Mouse (Mus musculus) forebrain, embryonic 14.5 days (tissue): ENCODE measurements at regions not wholly inside any gene's neighbourhood (a gene's known extent, or its start where the extent isn't known, plus 50 kb on each side); places are given as distances from the start of the nearest gene placed in this dataset.
A peak's percentile ranks its signal among the peaks of the same experiment; 100 is the strongest.

Experiments
- ATAC-seq: fragments of 200-750 bp; cut with Nextera tagmentation; 2 replicates; pipeline ENCODE4 v1.8.0; 2017; ENCODE audit warnings: mild to moderate bottlenecking, moderate library complexity
- DNase-seq: peaks from one replicate; pipeline ENCODE4 v3.0.0-alpha.2; 2015; ENCODE audit warnings: low spot score
- H3K27ac ChIP-seq: fragments of 300-500 bp; sonication (generic); 2 replicates; pipeline ENCODE4 v1.5.1; 2014; ENCODE audit warnings: low read depth, mild to moderate bottlenecking, control low read depth, low read length, moderate library complexity
- H3K27me3 ChIP-seq: fragments of 300-500 bp; sonication (generic); replicated peaks from 2 replicates; pipeline ENCODE4 v1.6.1; 2014; ENCODE audit warnings: low read length, control low read depth, mixed read lengths; ENCODE audit not compliant: control insufficient read depth, insufficient read depth
- H3K36me3 ChIP-seq: fragments of 300-500 bp; sonication (generic); 2 replicates; pipeline ENCODE4 v1.6.1; 2014; ENCODE audit warnings: low read length, control low read depth; ENCODE audit not compliant: control insufficient read depth, insufficient read depth
- H3K4me1 ChIP-seq: fragments of 300-500 bp; sonication (generic); 2 replicates; pipeline ENCODE4 v1.6.1; 2014; ENCODE audit warnings: antibody characterized with exemption, low read length, control low read depth; ENCODE audit not compliant: control insufficient read depth, insufficient read depth
- H3K4me2 ChIP-seq: fragments of 300-500 bp; sonication (generic); 2 replicates; pipeline ENCODE4 v1.6.1; 2014; ENCODE audit warnings: mild to moderate bottlenecking, control low read depth, low read length
- H3K4me3 ChIP-seq: fragments of 300-500 bp; sonication (generic); 2 replicates; pipeline ENCODE4 v1.5.1; 2014; ENCODE audit warnings: low read depth, low read length, control low read depth
- H3K9ac ChIP-seq: fragments of 300-500 bp; sonication (generic); 2 replicates; pipeline ENCODE4 v1.6.1; 2014; ENCODE audit warnings: mild to moderate bottlenecking, low read length, control low read depth, moderate library complexity
- H3K9me3 ChIP-seq: fragments of 300-500 bp; sonication (generic); replicated peaks from 2 replicates; pipeline ENCODE4 v1.6.1; 2016; ENCODE audit warnings: low read length, control low read depth, mixed read lengths; ENCODE audit not compliant: control insufficient read depth
- WGBS: fragments of 180-500 bp; shearing (Covaris S2); extraction: QIAGEN DNeasy Blood & Tissue Kit; methylation state at CpG from one replicate; pipeline ENCODE4 v1.1.7; 2014; 5-methylcytosine and 5-hydroxymethylcytosine counted together

GRCm38 (mm10) chr3:83689068-83689976 lies 76.8 kb upstream of the Sfrp2 start:
- no peaks in the 10 kb centered on the region for H3K36me3 ChIP-seq
- no peak overlapping the region for H3K27ac ChIP-seq
- no peak for ATAC-seq
- H3K4me3 ChIP-seq: no peak overlapping the region
- no peaks in the 10 kb centered on the region for H3K4me1 ChIP-seq
- H3K9me3 ChIP-seq: no peaks in the 10 kb centered on the region
- no peaks in the 10 kb centered on the region for H3K27me3 ChIP-seq
- 80% methylated on average over 12 of the region's 12 CpGs for WGBS
- H3K4me2 ChIP-seq: no peak overlapping the region
- DNase-seq: no peak
- H3K9ac ChIP-seq: no peak overlapping the region

DNA sequence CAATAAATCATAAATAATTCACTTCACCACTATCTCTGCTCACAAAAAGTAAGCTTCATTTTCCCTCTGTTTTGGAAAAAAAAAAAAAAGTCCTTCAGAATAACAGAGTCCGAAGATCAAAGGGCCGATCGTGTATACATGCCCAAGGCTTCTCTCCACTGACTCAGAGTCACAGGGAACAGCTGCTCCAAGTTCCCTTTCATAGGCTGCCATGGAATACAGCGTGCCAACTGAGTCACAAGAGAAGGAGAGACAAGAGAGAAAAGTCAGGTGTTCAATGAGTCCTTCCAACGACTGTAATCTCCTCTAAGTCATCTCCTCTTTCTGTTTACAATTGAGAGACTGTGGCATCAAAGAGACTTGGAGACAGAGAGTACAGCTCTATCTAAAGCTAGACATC lies 71.6 kb upstream of the Sfrp2 start:
- no peaks in the 10 kb centered on the region for H3K9me3 ChIP-seq
- no peak overlapping the region for H3K27ac ChIP-seq
- H3K27me3 ChIP-seq: no peaks in the 10 kb centered on the region
- DNase-seq (no peak), ATAC-seq (no peak)
- H3K4me3 ChIP-seq: no peak overlapping the region
- no peaks in the 10 kb centered on the region for H3K36me3 ChIP-seq
- H3K9ac ChIP-seq: no peak overlapping the region
- no peak overlapping the region for H3K4me2 ChIP-seq
- WGBS: 88% methylated on average over 5 of the region's 5 CpGs
- no peaks in the 10 kb centered on the region for H3K4me1 ChIP-seq

DNA sequence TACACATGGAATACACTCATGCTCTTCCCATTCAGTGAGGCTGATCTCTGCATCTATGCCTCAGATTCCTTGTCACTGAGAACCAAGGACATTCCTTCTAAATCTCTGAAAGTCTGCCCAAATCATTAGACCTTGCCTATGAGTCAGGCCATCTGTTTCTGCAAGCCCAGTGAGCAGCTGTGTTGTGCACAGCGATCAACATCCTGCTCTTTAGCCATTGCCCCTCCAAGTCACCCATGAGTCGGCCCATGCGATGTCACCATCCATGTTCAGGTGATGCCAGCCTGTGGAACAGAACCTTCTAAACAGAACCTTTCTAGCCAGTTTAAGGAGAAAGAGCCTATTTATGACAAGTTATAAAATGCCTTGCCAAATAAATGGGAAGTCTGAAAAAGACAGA lies 66.4 kb upstream of the Sfrp2 start:
- H3K4me1 ChIP-seq: no peaks in the 10 kb centered on the region
- WGBS: 93% methylated on average over 3 of the region's 3 CpGs
- ATAC-seq (no peak), DNase-seq (no peak)
- H3K36me3 ChIP-seq: no peaks in the 10 kb centered on the region
- H3K4me2 ChIP-seq: no peak overlapping the region
- H3K27ac ChIP-seq: no peak overlapping the region
- no peak overlapping the region for H3K9ac ChIP-seq
- H3K4me3 ChIP-seq: no peak overlapping the region
- no peaks in the 10 kb centered on the region for H3K27me3 ChIP-seq
- no peaks in the 10 kb centered on the region for H3K9me3 ChIP-seq

DNA sequence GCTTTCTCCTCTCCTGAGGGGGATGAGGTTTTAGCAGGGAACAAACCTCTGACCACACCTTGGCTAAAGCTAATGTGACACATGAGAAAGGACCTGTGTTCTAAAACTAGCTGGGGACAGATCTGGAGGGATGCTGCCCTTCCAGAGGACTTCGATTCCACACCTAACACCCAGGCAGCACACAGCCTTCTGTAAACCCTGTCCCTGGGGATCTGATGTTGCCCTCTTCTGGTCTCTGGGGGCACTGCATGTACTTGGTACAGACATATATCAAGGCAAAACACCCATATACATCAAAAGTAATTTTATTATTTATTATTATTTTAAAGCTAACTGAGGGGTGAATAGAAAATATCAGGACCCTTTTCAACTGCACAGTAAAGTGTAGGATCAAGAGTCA lies 65.0 kb upstream of the Sfrp2 start:
- H3K4me2 ChIP-seq: no peak overlapping the region
- no peak overlapping the region for H3K4me3 ChIP-seq
- H3K4me1 ChIP-seq: no peaks in the 10 kb centered on the region
- no peak overlapping the region for H3K9ac ChIP-seq
- no peaks in the 10 kb centered on the region for H3K36me3 ChIP-seq
- no peaks in the 10 kb centered on the region for H3K9me3 ChIP-seq
- no peaks in the 10 kb centered on the region for H3K27me3 ChIP-seq
- DNase-seq (peak; percentile 59), ATAC-seq (peak; percentile 77)
- H3K27ac ChIP-seq: no peak overlapping the region
- WGBS: 46% methylated on average over 1 of the region's 1 CpGs

DNA sequence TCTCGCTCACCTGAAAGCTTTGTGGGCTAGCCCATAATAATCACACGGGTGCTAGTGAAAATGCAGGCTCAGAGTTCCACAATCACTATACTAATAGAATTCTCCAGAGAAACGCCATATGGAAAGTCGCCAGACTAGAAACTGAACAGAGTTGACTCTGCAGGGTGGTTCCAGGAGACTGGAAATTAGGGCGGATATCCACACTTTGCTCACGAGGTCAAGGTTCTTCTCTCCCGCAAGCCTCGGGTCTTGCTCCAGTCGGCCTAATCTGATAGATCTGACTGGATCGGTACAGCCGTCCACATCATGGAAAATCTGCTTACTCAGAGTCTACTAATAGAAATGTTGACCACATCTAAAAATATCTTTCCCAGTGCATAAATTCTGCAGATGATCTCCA lies 61.6 kb upstream of the Sfrp2 start:
- Histone ChIP-seq H3K27ac (no peak overlapping the region), H3K27me3 (no peaks in the 10 kb centered on the region), H3K36me3 (no peaks in the 10 kb centered on the region), H3K4me1 (no peaks in the 10 kb centered on the region), H3K4me3 (no peak overlapping the region), H3K4me2 (no peak overlapping the region), H3K9me3 (no peaks in the 10 kb centered on the region), H3K9ac (no peak overlapping the region)
- WGBS: 93% methylated on average over 11 of the region's 11 CpGs
- no peak for ATAC-seq
- DNase-seq: no peak

DNA sequence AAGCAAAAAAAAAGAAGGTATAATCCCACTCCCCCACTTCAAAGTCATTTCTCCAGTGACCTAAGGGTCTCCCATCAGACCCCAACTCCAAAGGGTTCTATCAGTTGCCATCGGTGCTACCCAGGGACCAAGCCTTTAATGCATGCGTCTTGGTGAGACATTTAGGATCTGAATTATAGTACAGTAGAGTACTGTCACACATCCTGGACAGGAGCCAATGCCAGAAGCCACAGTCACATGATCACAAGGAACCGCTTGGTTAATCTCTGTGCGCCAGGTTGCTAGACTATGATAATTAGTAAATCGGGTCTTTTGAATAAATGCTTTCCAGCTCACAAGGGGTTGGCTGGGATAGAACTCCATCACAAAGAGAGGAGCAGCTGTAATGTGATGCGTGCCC lies 60.9 kb upstream of the Sfrp2 start:
- Histone ChIP-seq H3K36me3 (no peaks in the 10 kb centered on the region), H3K9me3 (no peaks in the 10 kb centered on the region), H3K4me1 (no peaks in the 10 kb centered on the region), H3K27me3 (no peaks in the 10 kb centered on the region), H3K9ac (no peak overlapping the region), H3K4me2 (no peak overlapping the region), H3K4me3 (no peak overlapping the region), H3K27ac (no peak overlapping the region)
- DNase-seq (peak; percentile 10), ATAC-seq (no peak)
- WGBS: 88% methylated on average over 6 of the region's 6 CpGs

GRCm38 (mm10) chr3:83706531-83707243 lies 59.4 kb upstream of the Sfrp2 start:
- 80% methylated on average over 13 of the region's 13 CpGs for WGBS
- Histone ChIP-seq H3K27me3 (no peaks in the 10 kb centered on the region), H3K4me1 (no peaks in the 10 kb centered on the region), H3K27ac (no peak overlapping the region), H3K36me3 (no peaks in the 10 kb centered on the region), H3K4me2 (no peak overlapping the region), H3K9ac (no peak overlapping the region), H3K4me3 (no peak overlapping the region), H3K9me3 (no peaks in the 10 kb centered on the region)
- ATAC-seq (no peak), DNase-seq (no peak)

DNA sequence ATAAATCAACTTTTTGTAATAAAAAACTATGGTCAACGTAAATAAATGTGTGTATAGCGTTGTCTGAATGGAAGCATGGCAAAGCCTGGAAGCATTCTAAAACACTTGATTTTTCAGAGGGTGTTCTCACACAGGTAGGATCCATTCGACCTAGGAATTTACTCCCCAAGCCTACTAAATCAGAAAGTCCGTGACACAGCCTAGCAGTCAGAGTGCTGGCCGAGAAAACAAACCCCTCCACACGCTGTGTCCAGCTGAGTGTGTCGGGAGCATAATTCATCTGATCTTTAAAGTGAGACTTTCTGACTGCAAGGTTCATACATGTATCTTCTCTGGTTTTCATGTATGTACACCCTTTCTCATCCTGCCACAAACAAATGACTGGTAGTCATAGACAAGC lies 58.8 kb upstream of the Sfrp2 start:
- no peak for DNase-seq
- WGBS: 86% methylated on average over 7 of the region's 7 CpGs
- H3K4me1 ChIP-seq: no peaks in the 10 kb centered on the region
- H3K36me3 ChIP-seq: no peaks in the 10 kb centered on the region
- no peaks in the 10 kb centered on the region for H3K9me3 ChIP-seq
- H3K9ac ChIP-seq: no peak overlapping the region
- no peak overlapping the region for H3K4me3 ChIP-seq
- H3K27me3 ChIP-seq: no peaks in the 10 kb centered on the region
- ATAC-seq: no peak
- H3K27ac ChIP-seq: no peak overlapping the region
- H3K4me2 ChIP-seq: no peak overlapping the region

DNA sequence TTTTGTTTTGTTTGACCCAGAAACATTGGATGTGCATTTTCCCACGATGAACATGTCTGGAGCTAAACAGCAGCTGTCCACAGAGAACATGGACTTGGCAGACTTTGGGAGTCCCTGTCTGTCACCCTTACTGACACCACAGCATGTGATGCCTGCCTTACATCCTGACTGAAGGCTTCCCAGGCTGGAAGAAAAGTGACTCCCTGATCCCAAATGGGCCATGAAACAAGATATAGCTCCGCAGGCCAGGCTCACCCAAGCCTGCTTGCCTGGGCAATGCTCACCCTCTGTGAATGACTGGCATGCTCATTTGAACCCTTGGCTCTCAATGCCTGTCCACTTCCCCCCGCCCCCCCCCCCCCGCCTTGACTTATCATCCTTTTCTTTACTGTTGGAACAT lies 57.1 kb upstream of the Sfrp2 start:
- Histone ChIP-seq H3K4me3 (no peak overlapping the region), H3K4me1 (no peaks in the 10 kb centered on the region), H3K36me3 (no peaks in the 10 kb centered on the region), H3K9ac (no peak overlapping the region), H3K27ac (no peak overlapping the region), H3K9me3 (no peaks in the 10 kb centered on the region), H3K27me3 (no peaks in the 10 kb centered on the region), H3K4me2 (no peak overlapping the region)
- ATAC-seq (no peak), DNase-seq (no peak)
- WGBS: 73% methylated on average over 4 of the region's 4 CpGs
